ENCODE assay signal across 7 mouse cellular contexts in genomic region chr10:76734979-76735378, GRCm38 (mm10). TPM values are rescaled to one million over a fixed set of nuclear protein-coding genes. Genes with fewer than 3 reads are reported as not detected.
A peak's percentile ranks its signal among the peaks of the same experiment; 100 is the strongest.
DNase-seq lines count a peak whose midpoint lies in the region; ATAC-seq lines count a peak whose summit lies in the region.

No protein-coding gene starts in this region.

- ATAC-seq in megakaryocyte progenitor cell, adult 5-6 weeks (replicated peaks; ENCODE audit: poor library complexity): peak; percentile 96

- peak; percentile 64 for DNase-seq in T-cell, adult 2 months (ENCODE audit: low spot score)
- peak; percentile 77 for DNase-seq in cerebellum, adult 9-10 months
- DNase-seq in frontal cortex, postnatal 14 days (ENCODE audit: low spot score in 2 of 2): peak; percentile 59 to 81
- peak; percentile 85 for DNase-seq in induced T-regulatory cell, adult 2 months (ENCODE audit: low read depth)
- DNase-seq in left cerebral cortex, adult 18-20 months (ENCODE audit: low spot score in 2 of 2): peak; percentile 85 to 86
- DNase-seq in right cerebral cortex, postnatal 36 days (ENCODE audit: low spot score in 2 of 2): peak; percentile 64 to 74

RNA-seq across cellular contexts. Expression of gene Col6a1, which starts 9.0 kb away (rescaled TPM):
- total RNA-seq in left cerebral cortex, adult 18-20 months (2021): 10 to 100 TPM; 48.6 to 52.8 TPM
- not detected in 2 replicates for total RNA-seq in megakaryocyte progenitor cell, adult 5-6 weeks (2015)
- total RNA-seq in megakaryocyte progenitor cell, adult 5-6 weeks (2017): 0.27 TPM in 1 of 2 replicates, not detected in the other

Comparison
In these comparisons a context has a peak if more than half of its experiments do, and no peak if none do; other contexts are left out.
1. Peak in every context shown above with its lines: DNase-seq and ATAC-seq.
2. RNA of gene Col6a1, which starts 9.0 kb away (total RNA-seq): 48.6 to 52.8 TPM in left cerebral cortex, adult 18-20 months; 0.27 TPM in megakaryocyte progenitor cell, adult 5-6 weeks; every median in the first group is over 10 times any median in the second.